Mouse (Mus musculus) embryonic fibroblast, embryonic 13.5 days (primary cell): ENCODE data around the gene Miga2. TPM values are rescaled to one million over a fixed set of nuclear protein-coding genes. Genes with fewer than 3 reads are reported as not detected.
"Not testable (repeated sequence)": the region's sequence is repeated elsewhere in the genome, so short reads cannot be mapped to it uniquely, and the experiment has no call there.

Experiments used
- H3K27ac ChIP-seq: 2 replicates; pipeline ENCODE4 v1.5.1; 2012; ENCODE audit warnings: low read length, control low read depth, inconsistent platforms; ENCODE audit not compliant: insufficient read depth
- H3K4me1 ChIP-seq: 2 replicates; pipeline ENCODE4 v1.6.1; 2011; ENCODE audit warnings: low read length; ENCODE audit not compliant: control insufficient read depth, insufficient read depth
- H3K4me3 ChIP-seq: 2 replicates; pipeline ENCODE4 v1.5.1; 2011; ENCODE audit warnings: mild to moderate bottlenecking, control low read depth, low read length; ENCODE audit not compliant: insufficient read depth
- CTCF ChIP-seq: IDR thresholded peaks from 2 replicates; pipeline ENCODE4 v1.5.1; 2011; ENCODE audit warnings: mild to moderate bottlenecking, control low read depth, low read length, moderate library complexity, borderline replicate concordance; ENCODE audit not compliant: insufficient read depth
- POLR2A ChIP-seq: IDR thresholded peaks from 2 replicates; pipeline ENCODE4 v1.6.1; 2011; ENCODE audit warnings: low read depth, mild to moderate bottlenecking, control low read depth, low read length, moderate library complexity
- polyA plus RNA-seq: library from polyadenylated mRNA; stranded (reverse); fragments of >200 nt; gene quantifications from 2 replicates; pipeline ENCODE4 v1.2.4, GENCODE M21; 2011; ENCODE audit warnings: low read depth; ENCODE audit not compliant: missing spikeins, insufficient read length

The Miga2 gene
- polyA plus RNA-seq, 1 experiment, result 15.9 TPM

DNA sequence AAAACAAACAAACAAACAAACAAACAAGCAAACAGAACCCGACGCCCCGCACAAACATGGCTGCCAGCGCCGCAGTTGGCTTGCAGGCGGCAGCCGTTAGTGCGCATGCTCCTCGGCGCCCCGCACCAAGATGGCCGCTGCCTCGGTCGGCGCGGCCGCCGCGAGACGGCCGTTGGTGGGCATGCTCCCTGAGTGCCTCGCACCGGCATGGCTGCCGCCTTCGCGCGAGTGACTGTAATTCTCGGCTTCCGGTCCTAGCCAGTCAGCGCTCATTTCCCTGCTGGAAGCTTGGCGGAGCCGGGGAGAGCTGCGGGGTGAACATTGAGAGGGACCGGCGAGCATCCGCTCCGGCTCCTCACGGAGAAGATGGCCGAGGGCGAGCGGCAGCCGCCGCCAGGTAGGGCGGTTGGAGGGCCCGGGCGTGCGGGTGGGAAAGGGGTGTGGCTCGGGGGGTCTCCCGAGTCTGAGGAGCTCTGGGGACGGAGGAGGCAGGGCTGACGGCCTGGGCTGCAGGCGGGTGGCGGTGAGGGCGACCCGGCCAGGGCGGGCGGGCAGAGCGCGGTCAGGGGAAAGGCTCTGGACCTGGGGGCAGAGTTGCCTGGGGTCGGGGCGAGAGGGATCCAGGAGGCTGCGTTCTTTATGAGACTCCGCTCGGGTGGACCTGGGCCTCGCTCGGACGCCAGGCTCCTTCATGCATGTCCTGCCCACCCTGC, 52.1 kb downstream of the Miga2 start, which contains the start of gene Ptpa:
Ptpa (plus strand) TSS at position 104 of the 713 bp plus-strand sequence.
- Histone ChIP-seq H3K27ac (peak within 1 kb of the TSS; percentile 60), H3K4me1 (peaks cover 14% of the 10 kb centered on the region), H3K4me3 (peak within 1 kb of the TSS; percentile 71)
- TF ChIP-seq POLR2A (peak; percentile 98), CTCF (no peak)

DNA sequence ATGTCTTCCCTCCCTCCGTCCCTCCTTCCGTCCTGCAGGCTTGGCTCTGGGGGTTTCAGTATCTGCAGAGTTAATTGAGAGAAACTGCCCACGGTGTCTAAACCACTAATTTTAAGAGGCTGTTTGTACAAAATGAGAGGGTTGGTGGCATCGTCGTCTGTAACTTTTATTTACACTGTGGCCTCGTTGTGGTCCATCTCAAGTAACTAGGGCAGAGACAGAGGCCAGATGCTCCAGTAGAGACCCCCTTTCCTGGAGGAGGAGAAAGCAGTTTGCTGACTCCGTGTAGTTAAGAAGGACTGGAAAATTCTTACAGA, 52.6 kb downstream of the Miga2 start:
- TF ChIP-seq POLR2A (0 out of 2 replicates have a peak, but pooled peaks have one; percentile 39), CTCF (no peak)
- peaks cover 14% of the 10 kb centered on the region for H3K4me1 ChIP-seq
- peak overlapping the region; percentile 71 for H3K4me3 ChIP-seq
- H3K27ac ChIP-seq, result peak overlapping the region; percentile 60

DNA sequence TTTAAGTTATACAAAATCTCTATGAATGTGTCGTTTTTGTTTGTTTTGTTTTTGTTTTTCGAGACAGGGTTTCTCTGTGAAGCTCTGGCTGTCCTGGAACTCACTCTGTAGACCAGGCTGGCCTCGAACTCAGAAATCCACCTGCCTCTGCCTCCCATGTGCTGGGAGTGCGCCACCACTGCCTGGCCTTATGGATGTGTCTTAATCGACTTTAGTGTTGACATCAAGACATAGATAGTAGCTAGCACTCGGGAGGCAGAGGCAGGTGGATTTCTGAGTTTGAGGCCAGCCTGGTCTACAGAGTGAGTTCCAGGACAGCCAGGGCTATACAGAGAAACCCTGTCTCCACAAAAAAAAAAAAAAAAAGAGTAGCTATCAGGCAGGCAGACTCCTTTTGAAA, 53.1 kb downstream of the Miga2 start:
- H3K27ac ChIP-seq, result not testable (repeated sequence)
- H3K4me3 ChIP-seq, result peak overlapping the region; percentile 71; the same call in 1 of the 2 replicates
- peaks cover 14% of the 10 kb centered on the region for H3K4me1 ChIP-seq

DNA sequence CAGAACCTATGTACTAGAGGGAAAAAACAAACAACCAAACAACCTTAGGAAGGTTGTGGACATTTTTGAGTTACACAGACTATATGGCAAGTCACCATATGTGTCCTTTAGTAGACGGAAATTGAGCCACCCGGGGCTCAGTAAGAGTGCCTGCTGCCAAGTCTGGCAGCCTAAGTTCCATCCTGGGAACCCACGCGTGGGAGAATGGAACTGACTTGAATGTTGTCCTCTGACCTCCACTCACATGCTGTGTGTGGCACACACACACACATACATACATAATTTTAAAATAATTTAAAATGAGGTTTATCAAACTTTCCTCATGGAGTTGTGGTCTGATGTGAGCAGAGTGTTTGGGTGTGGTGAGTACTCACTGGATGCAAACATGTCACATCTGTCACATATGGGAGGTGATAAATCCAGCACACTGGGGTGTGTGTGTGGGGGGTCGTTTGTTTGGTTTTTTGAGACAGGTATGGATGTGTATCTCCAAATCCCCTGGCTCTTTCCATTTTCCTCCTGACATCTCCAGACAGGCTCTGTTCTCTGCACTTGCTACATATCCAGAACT, 53.6 kb downstream of the Miga2 start:
- Histone ChIP-seq H3K27ac (no peak overlapping the region), H3K4me3 (no peak overlapping the region)

DNA sequence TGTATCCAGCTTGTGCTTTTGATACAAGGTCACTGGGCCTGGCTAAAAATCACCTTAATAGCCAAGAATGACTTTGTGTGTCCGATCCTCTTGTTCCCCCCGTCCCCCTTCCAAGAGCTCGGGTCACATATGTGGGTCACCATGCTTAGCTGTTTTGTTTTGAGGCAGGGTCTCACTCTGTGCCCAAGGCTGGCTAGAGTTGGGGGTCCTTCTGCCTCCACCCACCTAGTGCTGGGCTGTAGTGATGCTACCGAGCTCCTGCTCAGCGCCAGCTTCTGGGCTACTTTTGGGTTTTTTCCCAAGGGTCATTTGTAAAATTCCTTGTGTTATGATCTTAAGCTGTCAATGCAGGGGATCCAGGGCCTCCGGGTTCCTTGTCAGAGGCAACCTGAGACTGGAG, 54.2 kb downstream of the Miga2 start:
- Histone ChIP-seq H3K27ac (no peak overlapping the region), H3K4me3 (no peak overlapping the region), H3K4me1 (peaks cover 14% of the 10 kb centered on the region)
- TF ChIP-seq CTCF (no peak), POLR2A (no peak)

More for the DNA sequence above, 53.6 kb downstream of the Miga2 start:
- TF ChIP-seq POLR2A, result no peak
- TF ChIP-seq CTCF, result no peak
- peaks cover 14% of the 10 kb centered on the region for H3K4me1 ChIP-seq

DNA sequence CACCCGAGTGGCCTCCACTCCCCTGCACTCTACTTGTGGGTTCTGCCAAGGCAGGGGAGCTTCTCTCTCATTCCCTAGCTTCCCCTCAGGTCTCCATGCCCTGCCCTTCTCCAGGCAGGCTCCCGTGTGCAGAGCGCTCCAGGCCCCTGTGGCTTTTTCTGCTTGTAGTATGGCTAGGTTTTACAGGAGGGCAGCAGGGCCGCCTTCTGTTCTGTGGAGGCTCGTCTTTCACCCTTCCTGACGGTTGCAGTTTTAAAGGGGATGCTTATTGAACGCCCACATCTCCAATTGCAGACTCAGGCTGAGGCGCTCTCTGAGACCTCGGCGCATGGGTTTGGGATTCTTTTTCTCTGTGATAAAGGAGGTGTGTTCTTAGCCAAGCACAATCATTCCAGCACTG, 55.1 kb downstream of the Miga2 start:
- peaks cover 14% of the 10 kb centered on the region for H3K4me1 ChIP-seq
- H3K4me3 ChIP-seq, result no peak overlapping the region
- H3K27ac ChIP-seq, result no peak overlapping the region
- TF ChIP-seq POLR2A, result no peak
- no peak for TF ChIP-seq CTCF

DNA sequence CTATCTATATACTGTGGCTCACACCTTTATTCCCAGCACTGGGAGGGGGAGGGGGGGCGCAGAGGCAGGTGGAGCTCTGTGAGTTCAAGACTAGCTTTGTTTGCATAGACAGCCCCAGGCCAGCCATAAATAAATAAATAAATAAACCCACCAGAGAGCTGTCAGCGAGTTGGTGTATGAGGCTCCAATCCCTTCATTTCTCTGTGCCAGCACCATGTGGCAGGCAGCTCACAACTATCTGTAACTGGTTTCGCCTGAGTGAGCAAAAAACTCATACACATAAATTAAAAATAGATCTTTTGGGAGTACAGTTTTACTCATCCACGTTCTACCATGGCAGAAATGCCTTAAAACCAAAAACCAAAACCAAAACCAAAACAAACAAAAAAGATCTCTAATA, 57.4 kb downstream of the Miga2 start:
- H3K27ac ChIP-seq, result no peak overlapping the region
- H3K4me3 ChIP-seq, result no peak overlapping the region
- no peak for TF ChIP-seq CTCF
- no peak for TF ChIP-seq POLR2A
- peaks cover 11% of the 10 kb centered on the region for H3K4me1 ChIP-seq

DNA sequence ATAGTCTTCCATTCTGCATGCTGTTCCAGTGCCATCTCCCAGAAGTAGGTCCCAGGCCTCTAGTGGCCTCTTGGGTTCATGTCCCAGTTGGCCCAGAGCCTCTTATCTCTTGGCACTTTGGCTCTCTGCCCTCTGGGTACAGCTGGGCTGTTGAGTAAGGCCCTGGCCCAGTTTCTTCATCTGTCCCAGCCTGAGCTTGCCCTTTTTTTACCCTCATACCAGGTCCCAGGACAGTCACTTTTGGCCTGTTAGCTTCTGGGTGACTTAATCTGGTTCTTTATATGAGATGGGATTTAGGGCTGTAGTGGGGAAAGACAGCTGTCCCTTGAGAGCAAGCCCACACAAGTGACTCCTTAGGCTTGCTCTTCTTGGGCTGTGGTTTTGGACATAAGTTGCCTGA, 65.1 kb downstream of the Miga2 start:
- TF ChIP-seq POLR2A (no peak), CTCF (no peak)
- no peaks in the 10 kb centered on the region for H3K4me1 ChIP-seq
- no peak overlapping the region for H3K27ac ChIP-seq
- no peak overlapping the region for H3K4me3 ChIP-seq

Other genes starting within 250 kb of the Miga2 start
- gene Zer1, start 239.6 kb upstream of the Miga2 start, polyA plus RNA-seq, result 15.2 and 21.4 TPM in 2 replicates
- gene Tbc1d13, start 230.5 kb upstream of the Miga2 start, polyA plus RNA-seq, result 39.8 and 41.0 TPM in 2 replicates
- 4.7 and 6.2 TPM in 2 replicates for gene Endog, start 192.7 kb upstream of the Miga2 start, polyA plus RNA-seq
- 20.7 and 22.8 TPM in 2 replicates for gene Spout1, start 185.8 kb upstream of the Miga2 start, polyA plus RNA-seq
- 4.7 and 5.2 TPM in 2 replicates for gene Kyat1, start 158.4 kb upstream of the Miga2 start, polyA plus RNA-seq
- 40.7 and 41.7 TPM in 2 replicates for gene Lrrc8a, start 126.5 kb upstream of the Miga2 start, polyA plus RNA-seq
- 2.3 and 5.8 TPM in 2 replicates for gene Gm28035, start 123.7 kb upstream of the Miga2 start, polyA plus RNA-seq
- 81.8 and 101 TPM in 2 replicates for gene Phyhd1, start 98.0 kb upstream of the Miga2 start, polyA plus RNA-seq
- gene Gm28038, start 83.2 kb upstream of the Miga2 start, polyA plus RNA-seq, result 37.7 and 57.8 TPM in 2 replicates
- gene Dolk, start 77.9 kb upstream of the Miga2 start, polyA plus RNA-seq, result 20.0 and 20.7 TPM in 2 replicates
- 49.0 and 53.0 TPM in 2 replicates for gene Nup188, start 77.8 kb upstream of the Miga2 start, polyA plus RNA-seq
- 38.8 and 39.7 TPM in 2 replicates for gene Sh3glb2, start 4.9 kb upstream of the Miga2 start, polyA plus RNA-seq
- 26.6 and 33.8 TPM in 2 replicates for gene Dolpp1, start 28.0 kb downstream of the Miga2 start, polyA plus RNA-seq
- 22.3 and 29.1 TPM in 2 replicates for gene Crat, start 51.6 kb downstream of the Miga2 start, polyA plus RNA-seq
- 126 and 137 TPM in 2 replicates for gene Ptpa, start 51.8 kb downstream of the Miga2 start, polyA plus RNA-seq
- gene Ier5l, start 110.0 kb downstream of the Miga2 start, polyA plus RNA-seq, result 17.1 and 18.1 TPM in 2 replicates
- gene Cstad, start 230.8 kb downstream of the Miga2 start, polyA plus RNA-seq, result 2.8 and 3.4 TPM in 2 replicates